Mouse (Mus musculus) MEL (cell line): Measurements from ENCODE around the gene Barx2. TPM values are rescaled to one million over a fixed set of nuclear protein-coding genes. Genes with fewer than 3 reads are reported as not detected.

Experiments
- DNase-seq: peaks from one replicate; pipeline ENCODE4 v3.0.0; 2011; ENCODE audit warnings: low read depth, low spot score
- H3K27ac ChIP-seq: 2 replicates; pipeline ENCODE4 v1.5.1; 2012; ENCODE audit warnings: low read depth, mild to moderate bottlenecking, control low read depth, low read length, moderate library complexity; ENCODE audit not compliant: control insufficient read depth
- H3K27me3 ChIP-seq, 2 experiments: fragments of 150-350 bp in 1 of 2; sonication (generic) in 1 of 2; 2 replicates each; pipeline ENCODE4 v1.6.1; 2012; ENCODE audit warnings: low read length in 2 of 2, mild to moderate bottlenecking in 2 of 2, improper control_type of control experiment in 1 of 2, moderate library complexity in 1 of 2; ENCODE audit not compliant: insufficient read depth in 2 of 2, control insufficient read depth in 1 of 2
- H3K36me3 ChIP-seq, 2 experiments: 2 replicates each; pipeline ENCODE4 v1.6.1; 2012 to 2014; ENCODE audit warnings: low read length in 2 of 2, improper control_type of control experiment in 1 of 2, inconsistent platforms in 1 of 2, mild to moderate bottlenecking in 1 of 2; ENCODE audit not compliant: insufficient read depth in 2 of 2, control insufficient read depth in 1 of 2
- H3K4me1 ChIP-seq, 2 experiments: fragments of 150-350 bp in 1 of 2; sonication (generic) in 1 of 2; 2 replicates each; pipeline ENCODE4 v1.6.1; 2012; ENCODE audit warnings: low read length in 2 of 2, improper control_type of control experiment in 1 of 2, mild to moderate bottlenecking in 1 of 2; ENCODE audit not compliant: insufficient read depth in 2 of 2, control insufficient read depth in 1 of 2
- H3K4me3 ChIP-seq, 2 experiments: fragments of 150-350 bp in 1 of 2; sonication (generic) in 1 of 2; 2 replicates each; pipeline ENCODE4 v1.5.1; 2012; ENCODE audit warnings: low read depth in 2 of 2, low read length in 2 of 2, mild to moderate bottlenecking in 2 of 2, moderate library complexity in 2 of 2, control low read depth in 1 of 2, improper control_type of control experiment in 1 of 2; ENCODE audit not compliant: control insufficient read depth in 1 of 2, insufficient read depth in 1 of 2
- H3K79me2 ChIP-seq: 2 replicates; pipeline ENCODE4 v1.6.1; 2012; ENCODE audit warnings: mild to moderate bottlenecking, low read length, moderate library complexity; ENCODE audit not compliant: control insufficient read depth, poor library complexity, insufficient read depth
- H3K9ac ChIP-seq: 2 replicates; pipeline ENCODE4 v1.6.1; 2012; ENCODE audit warnings: low read depth, mild to moderate bottlenecking, control low read depth, low read length, moderate library complexity; ENCODE audit not compliant: control insufficient read depth, poor library complexity, severe bottlenecking
- H3K9me3 ChIP-seq: fragments of 150-350 bp; sonication (generic); replicated peaks from 2 replicates; pipeline ENCODE4 v1.6.1; 2012; ENCODE audit warnings: mild to moderate bottlenecking, low read length, improper control_type of control experiment, moderate library complexity; ENCODE audit not compliant: insufficient read depth
- BHLHE40 ChIP-seq: IDR thresholded peaks from 2 replicates; pipeline ENCODE4 v1.6.1; 2012; ENCODE audit warnings: low read depth, mild to moderate bottlenecking, inconsistent platforms, low read length, improper control_type of control experiment, borderline replicate concordance
- CTCF ChIP-seq, 3 experiments: IDR thresholded peaks in 2 of 3; conservative IDR thresholded peaks in 1 of 3; 2 replicates each; pipeline ENCODE4 v1.5.1; 2011 to 2012; ENCODE audit warnings: low read length in 3 of 3, low read depth in 2 of 3, mild to moderate bottlenecking in 2 of 3, improper control_type of control experiment in 1 of 3, inconsistent platforms in 1 of 3, mixed read lengths in 1 of 3, moderate library complexity in 1 of 3; ENCODE audit not compliant: control insufficient read depth in 1 of 3, insufficient read depth in 1 of 3, poor library complexity in 1 of 3, severe bottlenecking in 1 of 3
- E2F4 ChIP-seq: IDR thresholded peaks from 2 replicates; pipeline ENCODE4 v1.6.1; 2011; ENCODE audit warnings: low read depth, low read length, improper control_type of control experiment, borderline replicate concordance
- EP300 ChIP-seq, 2 experiments: IDR thresholded peaks; 2 replicates each; pipeline ENCODE4 v1.6.1; 2011; ENCODE audit warnings: improper control_type of control experiment in 2 of 2, low read length in 2 of 2, low read depth in 1 of 2, mild to moderate bottlenecking in 1 of 2
- ETS1 ChIP-seq: IDR thresholded peaks from 2 replicates; pipeline ENCODE4 v1.6.1; 2012; ENCODE audit warnings: low read depth, mild to moderate bottlenecking, inconsistent platforms, low read length, improper control_type of control experiment, moderate library complexity
- GABPA ChIP-seq: IDR thresholded peaks from 2 replicates; pipeline ENCODE4 v1.6.1; 2012; ENCODE audit warnings: low read depth, mild to moderate bottlenecking, inconsistent platforms, low read length, improper control_type of control experiment, moderate library complexity
- HCFC1 ChIP-seq: IDR thresholded peaks from 2 replicates; pipeline ENCODE4 v1.6.1; 2012; ENCODE audit warnings: low read depth, mild to moderate bottlenecking, inconsistent platforms, low read length, improper control_type of control experiment, moderate library complexity
- MAFK ChIP-seq: IDR thresholded peaks from 2 replicates; pipeline ENCODE4 v1.6.1; 2011; ENCODE audit warnings: low read depth, mild to moderate bottlenecking, low read length, improper control_type of control experiment, borderline replicate concordance
- MAX ChIP-seq: IDR thresholded peaks from 2 replicates; pipeline ENCODE4 v1.6.1; 2011; ENCODE audit warnings: low read length, improper control_type of control experiment
- MAZ ChIP-seq: IDR thresholded peaks from 2 replicates; pipeline ENCODE4 v1.6.1; 2012; ENCODE audit warnings: low read depth, mild to moderate bottlenecking, inconsistent platforms, low read length, improper control_type of control experiment
- MXI1 ChIP-seq: IDR thresholded peaks from 2 replicates; pipeline ENCODE4 v1.6.1; 2011; ENCODE audit warnings: mild to moderate bottlenecking, low read depth, low read length, improper control_type of control experiment
- NELFE ChIP-seq: IDR thresholded peaks from 2 replicates; pipeline ENCODE4 v1.6.1; 2011; ENCODE audit warnings: low read depth, low read length, improper control_type of control experiment
- NRF1 ChIP-seq: IDR thresholded peaks from 2 replicates; pipeline ENCODE4 v1.6.1; 2014; ENCODE audit warnings: low read depth, mild to moderate bottlenecking, inconsistent platforms, low read length, improper control_type of control experiment, moderate library complexity; ENCODE audit not compliant: poor library complexity, insufficient read depth, severe bottlenecking
- POLR2AphosphoS5 ChIP-seq: IDR thresholded peaks from 2 replicates; pipeline ENCODE4 v1.6.1; 2012; ENCODE audit warnings: low read depth, borderline replicate concordance, mild to moderate bottlenecking, inconsistent platforms, low read length, moderate library complexity, mixed read lengths
- RAD21 ChIP-seq: IDR thresholded peaks from 2 replicates; pipeline ENCODE4 v1.6.1; 2011; ENCODE audit warnings: mild to moderate bottlenecking, low read depth, low read length, improper control_type of control experiment
- RCOR1 ChIP-seq: IDR thresholded peaks from 2 replicates; pipeline ENCODE4 v1.6.1; 2012; ENCODE audit warnings: low read depth, mild to moderate bottlenecking, inconsistent platforms, low read length, improper control_type of control experiment
- SIN3A ChIP-seq: IDR thresholded peaks from 2 replicates; pipeline ENCODE4 v1.6.1; 2012; ENCODE audit warnings: low read length, improper control_type of control experiment, inconsistent platforms
- SMC3 ChIP-seq: IDR thresholded peaks from 2 replicates; pipeline ENCODE4 v1.6.1; 2011; ENCODE audit warnings: low read depth, low read length, improper control_type of control experiment
- ZC3H11A ChIP-seq: IDR thresholded peaks from 2 replicates; pipeline ENCODE4 v1.6.1; 2012; ENCODE audit warnings: low read depth, mild to moderate bottlenecking, inconsistent platforms, low read length, improper control_type of control experiment
- ZMIZ1 ChIP-seq: IDR thresholded peaks from 2 replicates; pipeline ENCODE4 v1.6.1; 2012; ENCODE audit warnings: low read depth, mild to moderate bottlenecking, inconsistent platforms, low read length, improper control_type of control experiment, moderate library complexity
- polyA plus RNA-seq, 2 experiments: library from polyadenylated mRNA; stranded (reverse) in 1 of 2; unstranded in 1 of 2; fragments of >175 nt in 1 of 2; fragments of >200 nt in 1 of 2; gene quantifications; 2 replicates each; pipeline versions ENCODE4 v1.2.1 to v1.2.4; 2012; ENCODE audit warnings: low replicate concordance in 2 of 2, low read depth in 1 of 2; ENCODE audit not compliant: insufficient read length in 2 of 2, insufficient read depth in 1 of 2, missing spikeins in 1 of 2
- total RNA-seq: library from RNA; depleted of rRNA; stranded (reverse); fragments of 300-350 nt; gene quantifications from 2 replicates; pipeline ENCODE4 v1.2.3, GENCODE M21; 2012

The Barx2 gene
- total and polyA plus RNA-seq, 3 experiments, result not detected

GRCm38 (mm10) chr9:31926766-31927165 lies 13.5 kb upstream of the Barx2 start:
- H3K9ac ChIP-seq, result no peak overlapping the region
- DNase-seq, result no peak
- H3K79me2 ChIP-seq, result no peaks in the 10 kb centered on the region
- H3K27me3 ChIP-seq, result no peaks in the 10 kb centered on the region; a peak in 2 of 4 replicates
- no peak overlapping the region for H3K27ac ChIP-seq
- H3K9me3 ChIP-seq, result no peaks in the 10 kb centered on the region
- H3K4me3 ChIP-seq, result no peak overlapping the region
- no peaks in the 10 kb centered on the region for H3K36me3 ChIP-seq
- TF ChIP-seq SIN3A (no peak), RCOR1 (no peak)
- no peaks in the 10 kb centered on the region for H3K4me1 ChIP-seq

- peak; percentile 65 for DNase-seq
- Histone ChIP-seq H3K27me3 (no peaks in the 10 kb centered on the region; a peak in 2 of 4 replicates), H3K9ac (no peak overlapping the region), H3K27ac (no peak overlapping the region), H3K79me2 (no peaks in the 10 kb centered on the region), H3K4me1 (no peaks in the 10 kb centered on the region), H3K36me3 (no peaks in the 10 kb centered on the region), H3K9me3 (no peaks in the 10 kb centered on the region), H3K4me3 (no peak overlapping the region)
- TF ChIP-seq MAFK (peak; percentile 80; the same call in 1 of the 2 replicates), NRF1 (no peak), BHLHE40 (no peak), RAD21 (peak; percentile 83), CTCF (IDR thresholded peaks at IDR 0.05 in 2 of 3, conservative IDR thresholded peaks at IDR 0.05 in 1 of 3; ENCODE audit: control insufficient read depth in 1 of 3, insufficient read depth in 1 of 3, low read depth in 2 of 3, low read length in 3 of 3, poor library complexity in 1 of 3, severe bottlenecking in 1 of 3) (peak; percentile 89 to 93 (median 93)), ZC3H11A (peak; percentile 50), SMC3 (peak; percentile 58)
Measured at GRCm38 (mm10) chr9:31925830-31926624, 12.8 kb upstream of the Barx2 start.

GRCm38 (mm10) chr9:31923529-31923928 lies 10.3 kb upstream of the Barx2 start:
- Histone ChIP-seq H3K9me3 (no peaks in the 10 kb centered on the region), H3K4me3 (no peak overlapping the region), H3K79me2 (no peaks in the 10 kb centered on the region), H3K27me3 (no peaks in the 10 kb centered on the region; a peak in 2 of 4 replicates), H3K9ac (no peak overlapping the region), H3K36me3 (no peaks in the 10 kb centered on the region), H3K27ac (no peak overlapping the region), H3K4me1 (no peaks in the 10 kb centered on the region)
- no peak for DNase-seq
- TF ChIP-seq EP300 (IDR thresholded peaks at IDR 0.05; ENCODE audit: low read depth in 1 of 2, low read length in 2 of 2) (no peak), POLR2AphosphoS5 (no peak), NRF1 (no peak), RAD21 (no peak), E2F4 (no peak), GABPA (no peak), MAZ (no peak), MAX (no peak), SIN3A (no peak), CTCF (IDR thresholded peaks at IDR 0.05 in 2 of 3, conservative IDR thresholded peaks at IDR 0.05 in 1 of 3; ENCODE audit: control insufficient read depth in 1 of 3, insufficient read depth in 1 of 3, low read depth in 2 of 3, low read length in 3 of 3, poor library complexity in 1 of 3, severe bottlenecking in 1 of 3) (no peak), MXI1 (no peak), ZMIZ1 (no peak), ETS1 (no peak), MAFK (no peak), NELFE (no peak), HCFC1 (no peak)
